Mouse (Mus musculus): ENCODE data around the gene 1700007K13Rik. TPM values are rescaled to one million over a fixed set of nuclear protein-coding genes. Genes with fewer than 3 reads are reported as not detected.

Gene 1700007K13Rik
- polyA plus RNA-seq, 1 experiment from 2014 or later: not detected

- no peak overlapping the region for H3K4me3 ChIP-seq (ENCODE audit: low read depth, low read length)
- no peaks in the 10 kb centered on the region for H3K9me3 ChIP-seq (replicated peaks; ENCODE audit: control insufficient read depth, low read length)
- no peaks in the 10 kb centered on the region for H3K27me3 ChIP-seq (ENCODE audit: control insufficient read depth, insufficient read depth, low read depth, low read length)
- H3K9ac ChIP-seq (ENCODE audit: low read depth, low read length): no peak overlapping the region
- no peaks in the 10 kb centered on the region for H3K4me1 ChIP-seq (ENCODE audit: control insufficient read depth, low read depth, low read length)
- H3K36me3 ChIP-seq (ENCODE audit: control insufficient read depth, insufficient read depth): no peaks in the 10 kb centered on the region
- H3K27ac ChIP-seq (ENCODE audit: low read length): no peak overlapping the region
- WGBS (ENCODE audit: insufficient replicate concordance): 60% methylated on average over 10 of the region's 10 CpGs
- no peak for ATAC-seq (ENCODE audit: low read depth)
- no peak overlapping the region for H3K4me2 ChIP-seq (ENCODE audit: low read depth, low read length)
These were observed 36.9 kb upstream of the 1700007K13Rik start for GRCm38 (mm10) chr2:28502987-28503386.

GRCm38 (mm10) chr2:28498431-28498830, 32.3 kb upstream of the 1700007K13Rik start:
- H3K27ac ChIP-seq (ENCODE audit: low read length): no peak overlapping the region
- H3K4me3 ChIP-seq (ENCODE audit: low read depth, low read length): no peak overlapping the region
- H3K36me3 ChIP-seq (ENCODE audit: control insufficient read depth, insufficient read depth): no peaks in the 10 kb centered on the region
- no peak overlapping the region for H3K4me2 ChIP-seq (ENCODE audit: low read depth, low read length)
- H3K9me3 ChIP-seq (replicated peaks; ENCODE audit: control insufficient read depth, low read length): no peaks in the 10 kb centered on the region
- H3K4me1 ChIP-seq (ENCODE audit: control insufficient read depth, low read depth, low read length): no peaks in the 10 kb centered on the region
- no peaks in the 10 kb centered on the region for H3K27me3 ChIP-seq (ENCODE audit: control insufficient read depth, insufficient read depth, low read depth, low read length)
- H3K9ac ChIP-seq (ENCODE audit: low read depth, low read length): no peak overlapping the region
- no peak for ATAC-seq (ENCODE audit: low read depth)
- 35% methylated on average over 4 of the region's 4 CpGs for WGBS (ENCODE audit: insufficient replicate concordance)

- WGBS (ENCODE audit: insufficient replicate concordance): 54% methylated on average over 5 of the region's 5 CpGs
- no peak overlapping the region for H3K9ac ChIP-seq (ENCODE audit: low read depth, low read length)
- H3K4me2 ChIP-seq (ENCODE audit: low read depth, low read length): no peak overlapping the region
- no peak overlapping the region for H3K27ac ChIP-seq (ENCODE audit: low read length)
- no peak overlapping the region for H3K4me3 ChIP-seq (ENCODE audit: low read depth, low read length)
- no peaks in the 10 kb centered on the region for H3K27me3 ChIP-seq (ENCODE audit: control insufficient read depth, insufficient read depth, low read depth, low read length)
- ATAC-seq (ENCODE audit: low read depth): no peak
- H3K36me3 ChIP-seq (ENCODE audit: control insufficient read depth, insufficient read depth): no peaks in the 10 kb centered on the region
- H3K9me3 ChIP-seq (replicated peaks; ENCODE audit: control insufficient read depth, low read length): no peaks in the 10 kb centered on the region
- no peaks in the 10 kb centered on the region for H3K4me1 ChIP-seq (ENCODE audit: control insufficient read depth, low read depth, low read length)
These were observed 31.4 kb upstream of the 1700007K13Rik start for GRCm38 (mm10) chr2:28497561-28497960.

- no peak within 1 kb of the TSS for H3K27ac ChIP-seq (ENCODE audit: low read length)
- H3K4me1 ChIP-seq (ENCODE audit: control insufficient read depth, low read depth, low read length): no peaks in the 10 kb centered on the region
- no peaks in the 10 kb centered on the region for H3K36me3 ChIP-seq (ENCODE audit: control insufficient read depth, insufficient read depth)
- no peaks in the 10 kb centered on the region for H3K9me3 ChIP-seq (replicated peaks; ENCODE audit: control insufficient read depth, low read length)
- 77% methylated on average over 5 of the region's 5 CpGs for WGBS (ENCODE audit: insufficient replicate concordance)
- H3K27me3 ChIP-seq (ENCODE audit: control insufficient read depth, insufficient read depth, low read depth, low read length): no peaks in the 10 kb centered on the region
- ATAC-seq (ENCODE audit: low read depth): no peak
- H3K4me2 ChIP-seq (ENCODE audit: low read depth, low read length): no peak within 1 kb of the TSS
- no peak within 1 kb of the TSS for H3K4me3 ChIP-seq (ENCODE audit: low read depth, low read length)
- no peak within 1 kb of the TSS for H3K9ac ChIP-seq (ENCODE audit: low read depth, low read length)
These were observed 30.5 kb upstream of the 1700007K13Rik start, which contains the start of gene Gbgt1 for GRCm38 (mm10) chr2:28496671-28497070. Gene Gbgt1, plus strand, starts transcription at chr2:28496891.

- 65% methylated on average over 16 of the region's 16 CpGs for WGBS (ENCODE audit: insufficient replicate concordance)
- Histone ChIP-seq H3K9me3 (replicated peaks; ENCODE audit: control insufficient read depth, low read length) (no peaks in the 10 kb centered on the region), H3K9ac (ENCODE audit: low read depth, low read length) (no peak overlapping the region), H3K4me3 (ENCODE audit: low read depth, low read length) (no peak overlapping the region), H3K4me2 (ENCODE audit: low read depth, low read length) (no peak overlapping the region), H3K36me3 (ENCODE audit: control insufficient read depth, insufficient read depth) (no peaks in the 10 kb centered on the region), H3K27me3 (ENCODE audit: control insufficient read depth, insufficient read depth, low read depth, low read length) (no peaks in the 10 kb centered on the region), H3K27ac (ENCODE audit: low read length) (no peak overlapping the region), H3K4me1 (ENCODE audit: control insufficient read depth, low read depth, low read length) (no peaks in the 10 kb centered on the region)
- no peak for ATAC-seq (ENCODE audit: low read depth)
These were observed 29.9 kb upstream of the 1700007K13Rik start for GRCm38 (mm10) chr2:28495801-28496595.

GRCm38 (mm10) chr2:28495207-28495756, 29.1 kb upstream of the 1700007K13Rik start:
- no peaks in the 10 kb centered on the region for H3K36me3 ChIP-seq (ENCODE audit: control insufficient read depth, insufficient read depth)
- ATAC-seq (ENCODE audit: low read depth): no peak
- no peak overlapping the region for H3K4me3 ChIP-seq (ENCODE audit: low read depth, low read length)
- no peaks in the 10 kb centered on the region for H3K27me3 ChIP-seq (ENCODE audit: control insufficient read depth, insufficient read depth, low read depth, low read length)
- H3K4me2 ChIP-seq (ENCODE audit: low read depth, low read length): no peak overlapping the region
- no peak overlapping the region for H3K27ac ChIP-seq (ENCODE audit: low read length)
- no peak overlapping the region for H3K9ac ChIP-seq (ENCODE audit: low read depth, low read length)
- no peaks in the 10 kb centered on the region for H3K4me1 ChIP-seq (ENCODE audit: control insufficient read depth, low read depth, low read length)
- WGBS (ENCODE audit: insufficient replicate concordance): 46% methylated on average over 14 of the region's 14 CpGs
- no peaks in the 10 kb centered on the region for H3K9me3 ChIP-seq (replicated peaks; ENCODE audit: control insufficient read depth, low read length)

GRCm38 (mm10) chr2:28494521-28494920, 28.4 kb upstream of the 1700007K13Rik start:
- Histone ChIP-seq H3K27ac (ENCODE audit: low read length) (no peak overlapping the region), H3K4me2 (ENCODE audit: low read depth, low read length) (no peak overlapping the region), H3K9ac (ENCODE audit: low read depth, low read length) (no peak overlapping the region), H3K4me1 (ENCODE audit: control insufficient read depth, low read depth, low read length) (no peaks in the 10 kb centered on the region), H3K9me3 (replicated peaks; ENCODE audit: control insufficient read depth, low read length) (no peaks in the 10 kb centered on the region), H3K4me3 (ENCODE audit: low read depth, low read length) (no peak overlapping the region), H3K36me3 (ENCODE audit: control insufficient read depth, insufficient read depth) (no peaks in the 10 kb centered on the region), H3K27me3 (ENCODE audit: control insufficient read depth, insufficient read depth, low read depth, low read length) (no peaks in the 10 kb centered on the region)
- WGBS (ENCODE audit: insufficient replicate concordance): 51% methylated on average over 2 of the region's 2 CpGs
- ATAC-seq (ENCODE audit: low read depth): no peak

GRCm38 (mm10) chr2:28483861-28484260, 17.7 kb upstream of the 1700007K13Rik start:
- Histone ChIP-seq H3K27me3 (ENCODE audit: control insufficient read depth, insufficient read depth, low read depth, low read length) (no peaks in the 10 kb centered on the region), H3K4me2 (ENCODE audit: low read depth, low read length) (no peak overlapping the region), H3K36me3 (ENCODE audit: control insufficient read depth, insufficient read depth) (no peaks in the 10 kb centered on the region), H3K4me3 (ENCODE audit: low read depth, low read length) (no peak overlapping the region), H3K4me1 (ENCODE audit: control insufficient read depth, low read depth, low read length) (no peaks in the 10 kb centered on the region), H3K9me3 (replicated peaks; ENCODE audit: control insufficient read depth, low read length) (no peaks in the 10 kb centered on the region), H3K9ac (ENCODE audit: low read depth, low read length) (no peak overlapping the region), H3K27ac (ENCODE audit: low read length) (no peak overlapping the region)
- 43% methylated on average over 2 of the region's 2 CpGs for WGBS (ENCODE audit: insufficient replicate concordance)
- no peak for ATAC-seq (ENCODE audit: low read depth)
